Mouse (Mus musculus) neural tube, embryonic 14.5 days (tissue): ENCODE results near the gene Slc25a10. TPM values are rescaled to one million over a fixed set of nuclear protein-coding genes. Genes with fewer than 3 reads are reported as not detected.

Source experiments
- ATAC-seq: fragments of 200-750 bp; cut with Nextera tagmentation; 2 replicates; pipeline ENCODE4 v1.8.0; 2017; ENCODE audit warnings: low read depth, mild to moderate bottlenecking, moderate TSS enrichment, moderate library complexity
- H3K27ac ChIP-seq: fragments of 300-500 bp; sonication (generic); 2 replicates; pipeline ENCODE4 v1.5.1; 2014; ENCODE audit warnings: low read depth, mild to moderate bottlenecking, control low read depth, low read length, moderate library complexity, mixed read lengths
- H3K27me3 ChIP-seq: fragments of 300-500 bp; sonication (generic); 2 replicates; pipeline ENCODE4 v1.6.1; 2014; ENCODE audit warnings: low read length; ENCODE audit not compliant: control insufficient read depth, insufficient read depth
- H3K36me3 ChIP-seq: fragments of 300-500 bp; sonication (generic); 2 replicates; pipeline ENCODE4 v1.6.1; 2014; ENCODE audit warnings: low read length, mixed read lengths; ENCODE audit not compliant: control insufficient read depth, insufficient read depth
- H3K4me1 ChIP-seq: fragments of 300-500 bp; sonication (generic); 2 replicates; pipeline ENCODE4 v1.6.1; 2014; ENCODE audit warnings: low read length; ENCODE audit not compliant: control insufficient read depth, insufficient read depth
- H3K4me2 ChIP-seq: fragments of 300-500 bp; sonication (generic); 2 replicates; pipeline ENCODE4 v1.6.1; 2014; ENCODE audit warnings: mild to moderate bottlenecking, low read depth, low read length, control low read depth
- H3K4me3 ChIP-seq: fragments of 300-500 bp; sonication (generic); 2 replicates; pipeline ENCODE4 v1.5.1; 2014; ENCODE audit warnings: low read depth, low read length, control low read depth, mixed read lengths
- H3K9ac ChIP-seq: fragments of 300-500 bp; sonication (generic); replicated peaks from 2 replicates; pipeline ENCODE4 v1.6.1; 2014; ENCODE audit warnings: low read depth, mild to moderate bottlenecking, control low read depth, low read length, mixed read lengths
- H3K9me3 ChIP-seq: fragments of 300-500 bp; sonication (generic); 2 replicates; pipeline ENCODE4 v1.6.1; 2016; ENCODE audit warnings: low read length; ENCODE audit not compliant: control insufficient read depth
- WGBS: fragments of 180-500 bp; shearing (Covaris S2); extraction: QIAGEN DNeasy Blood & Tissue Kit; methylation state at CpG from one replicate; pipeline ENCODE4 v1.1.7; 2014; 5-methylcytosine and 5-hydroxymethylcytosine counted together
- polyA plus RNA-seq: library from polyadenylated mRNA; unstranded; fragments of >200 nt; fragmentation: Nextera tagmentation; extraction: Ambion mirVana; gene quantifications from 2 replicates; pipeline ENCODE4 v1.2.1, GENCODE M21; 2014

Gene Slc25a10
- polyA plus RNA-seq, 1 experiment from 2014 or later: 24.7 TPM

GRCm38 (mm10) chr11:120522581-120522980, 30.9 kb downstream of the Slc25a10 start:
- no peak for ATAC-seq
- Histone ChIP-seq H3K4me1 (no peaks in the 10 kb centered on the region), H3K36me3 (no peaks in the 10 kb centered on the region), H3K27me3 (no peaks in the 10 kb centered on the region), H3K4me2 (no peak overlapping the region), H3K9me3 (no peaks in the 10 kb centered on the region), H3K9ac (no peak overlapping the region), H3K27ac (no peak overlapping the region), H3K4me3 (no peak overlapping the region)
- 91% methylated on average over 8 of the region's 8 CpGs for WGBS

DNA sequence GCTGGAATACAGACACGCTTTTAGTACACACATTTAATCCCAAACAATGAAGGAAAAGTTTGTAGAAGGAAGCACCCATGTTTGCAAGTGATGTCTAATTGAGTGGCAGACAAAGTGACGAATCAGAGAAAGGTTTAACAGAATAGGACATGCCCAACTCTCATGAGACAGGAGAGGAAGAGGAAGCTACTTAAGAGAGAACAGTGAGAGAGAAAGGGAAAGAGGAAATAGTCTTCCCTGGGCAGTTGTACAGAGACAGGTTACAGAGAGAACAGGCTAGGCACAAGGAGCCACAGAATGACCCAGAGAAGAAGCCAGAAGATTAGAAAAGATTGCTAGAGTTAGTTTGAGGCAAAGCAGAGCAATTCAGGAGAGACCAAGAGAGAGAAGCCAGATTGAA, 34.3 kb downstream of the Slc25a10 start:
- 81% methylated on average over 2 of the region's 2 CpGs for WGBS
- no peak for ATAC-seq

GRCm38 (mm10) chr11:120527690-120528354, 36.2 kb downstream of the Slc25a10 start:
- 82% methylated on average over 9 of the region's 9 CpGs for WGBS
- H3K4me2 ChIP-seq: no peak overlapping the region
- H3K36me3 ChIP-seq: no peaks in the 10 kb centered on the region
- H3K4me1 ChIP-seq: 0 out of 2 replicates have a peak, but pooled peaks cover 4% of the 10 kb centered on the region
- no peak overlapping the region for H3K4me3 ChIP-seq
- no peak overlapping the region for H3K27ac ChIP-seq
- H3K9me3 ChIP-seq: no peaks in the 10 kb centered on the region
- peaks cover 33% of the 10 kb centered on the region for H3K27me3 ChIP-seq
- no peak overlapping the region for H3K9ac ChIP-seq
- no peak for ATAC-seq

More for the DNA sequence above, 34.3 kb downstream of the Slc25a10 start:
- H3K4me3 ChIP-seq: no peak overlapping the region
- H3K27ac ChIP-seq: no peak overlapping the region
- peaks cover 24% of the 10 kb centered on the region for H3K27me3 ChIP-seq
- no peaks in the 10 kb centered on the region for H3K9me3 ChIP-seq
- H3K4me2 ChIP-seq: no peak overlapping the region
- H3K4me1 ChIP-seq: 0 out of 2 replicates have a peak, but pooled peaks cover 4% of the 10 kb centered on the region
- no peaks in the 10 kb centered on the region for H3K36me3 ChIP-seq
- H3K9ac ChIP-seq: no peak overlapping the region

GRCm38 (mm10) chr11:120528903-120529302, 37.3 kb downstream of the Slc25a10 start:
- Histone ChIP-seq H3K36me3 (no peaks in the 10 kb centered on the region), H3K27me3 (peaks cover 33% of the 10 kb centered on the region), H3K4me1 (0 out of 2 replicates have a peak, but pooled peaks cover 4% of the 10 kb centered on the region), H3K9me3 (no peaks in the 10 kb centered on the region), H3K4me2 (no peak overlapping the region), H3K27ac (no peak overlapping the region), H3K9ac (no peak overlapping the region), H3K4me3 (no peak overlapping the region)
- ATAC-seq: no peak
- 69% methylated on average over 4 of the region's 4 CpGs for WGBS

GRCm38 (mm10) chr11:120530085-120530964, 38.7 kb downstream of the Slc25a10 start, which contains the start of gene Gcgr:
Gene Gcgr, plus strand, starts transcription at chr11:120530699.
- Histone ChIP-seq H3K27me3 (peaks cover 33% of the 10 kb centered on the region), H3K4me3 (peak within 1 kb of the TSS; percentile 26), H3K9ac (peak within 1 kb of the TSS; percentile 25; the same call in 1 of the 2 replicates), H3K9me3 (no peaks in the 10 kb centered on the region), H3K4me1 (0 out of 2 replicates have a peak, but pooled peaks cover 4% of the 10 kb centered on the region), H3K4me2 (peak within 1 kb of the TSS; percentile 46), H3K36me3 (no peaks in the 10 kb centered on the region), H3K27ac (no peak within 1 kb of the TSS)
- 8% methylated on average over 57 of the region's 62 CpGs for WGBS
- no peak for ATAC-seq

- H3K4me3 ChIP-seq: no peak overlapping the region
- peaks cover 33% of the 10 kb centered on the region for H3K27me3 ChIP-seq
- no peak overlapping the region for H3K9ac ChIP-seq
- no peak overlapping the region for H3K27ac ChIP-seq
- no peaks in the 10 kb centered on the region for H3K9me3 ChIP-seq
- ATAC-seq: no peak
- no peak overlapping the region for H3K4me2 ChIP-seq
- 30% methylated on average over 9 of the region's 9 CpGs for WGBS
- no peaks in the 10 kb centered on the region for H3K36me3 ChIP-seq
- 0 out of 2 replicates have a peak, but pooled peaks cover 4% of the 10 kb centered on the region for H3K4me1 ChIP-seq
Observed at GRCm38 (mm10) chr11:120531646-120532045, 40.0 kb downstream of the Slc25a10 start.

DNA sequence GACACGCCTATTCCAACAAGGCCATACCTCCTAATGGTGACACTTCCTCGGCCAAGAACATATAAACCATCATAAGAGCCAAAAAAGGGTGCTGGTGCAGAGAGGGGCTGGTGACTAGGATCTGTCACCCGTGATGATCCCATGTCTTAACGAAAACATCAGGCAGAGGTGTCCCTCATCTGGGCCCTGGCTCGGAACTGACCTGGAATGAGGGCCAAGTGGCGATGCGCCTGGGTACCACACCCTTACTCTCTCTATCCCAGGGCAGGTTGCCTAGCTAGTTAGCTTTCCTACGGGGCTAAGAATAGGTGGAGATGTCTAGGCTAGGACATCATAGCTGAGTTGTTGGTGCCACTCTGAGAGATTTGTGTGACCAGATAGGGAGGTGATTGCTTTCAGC, 42.5 kb downstream of the Slc25a10 start:
- Histone ChIP-seq H3K9me3 (no peaks in the 10 kb centered on the region), H3K4me2 (no peak overlapping the region), H3K27ac (no peak overlapping the region), H3K27me3 (peaks cover 28% of the 10 kb centered on the region), H3K36me3 (no peaks in the 10 kb centered on the region), H3K9ac (no peak overlapping the region), H3K4me3 (no peak overlapping the region), H3K4me1 (peaks cover 5% of the 10 kb centered on the region)
- ATAC-seq: no peak
- 88% methylated on average over 8 of the region's 8 CpGs for WGBS

GRCm38 (mm10) chr11:120535145-120535544, 43.5 kb downstream of the Slc25a10 start:
- WGBS: 79% methylated on average over 3 of the region's 3 CpGs
- H3K9me3 ChIP-seq: no peaks in the 10 kb centered on the region
- H3K36me3 ChIP-seq: no peaks in the 10 kb centered on the region
- H3K4me2 ChIP-seq: no peak overlapping the region
- no peak for ATAC-seq
- H3K27me3 ChIP-seq: peaks cover 17% of the 10 kb centered on the region
- H3K27ac ChIP-seq: no peak overlapping the region
- H3K4me3 ChIP-seq: no peak overlapping the region
- peaks cover 16% of the 10 kb centered on the region for H3K4me1 ChIP-seq
- no peak overlapping the region for H3K9ac ChIP-seq

DNA sequence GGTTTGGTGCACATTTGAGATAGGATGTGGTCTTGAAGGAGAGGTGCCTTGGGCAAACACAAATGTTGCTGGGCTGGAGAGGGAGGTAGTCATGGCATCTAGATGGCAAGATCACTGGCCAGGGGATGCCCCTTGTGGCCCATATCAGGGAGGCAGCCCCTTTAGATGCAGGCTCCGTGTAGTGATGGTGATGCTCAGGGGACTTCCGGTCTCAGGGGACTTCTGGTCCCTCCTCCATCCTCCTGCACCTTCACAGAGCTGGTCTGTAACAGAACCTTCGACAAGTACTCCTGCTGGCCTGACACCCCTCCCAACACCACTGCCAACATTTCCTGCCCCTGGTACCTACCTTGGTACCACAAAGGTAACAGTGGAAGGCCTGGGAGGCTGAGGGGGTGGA, 44.2 kb downstream of the Slc25a10 start:
- Histone ChIP-seq H3K36me3 (no peaks in the 10 kb centered on the region), H3K4me2 (no peak overlapping the region), H3K9ac (no peak overlapping the region), H3K4me1 (peaks cover 12% of the 10 kb centered on the region), H3K9me3 (no peaks in the 10 kb centered on the region), H3K4me3 (no peak overlapping the region), H3K27me3 (peaks cover 11% of the 10 kb centered on the region), H3K27ac (no peak overlapping the region)
- no peak for ATAC-seq
- 70% methylated on average over 3 of the region's 3 CpGs for WGBS
